Mouse (Mus musculus) urinary bladder, postnatal 36 days (tissue): Measurements from ENCODE around the gene Klhl35.

ENCODE experiments used
- DNase-seq, 2 experiments: peaks; one replicate each; pipeline ENCODE4 v3.0.0; 2022; ENCODE audit warnings: low spot score in 2 of 2, mixed read lengths in 1 of 2

The Klhl35 gene

GRCm38 (mm10) chr7:99465811-99466210, at the start of gene Klhl35:
Klhl35 (plus strand) TSS chr7:99466004.
- peak in 1 of 2 experiments; percentile 22 for DNase-seq

- DNase-seq: no peak
Observed at GRCm38 (mm10) chr7:99419311-99419710, 46.5 kb upstream of the Klhl35 start.

- no peak for DNase-seq
Observed at GRCm38 (mm10) chr7:99421006-99421405, 44.8 kb upstream of the Klhl35 start.

GRCm38 (mm10) chr7:99424538-99425155, 41.2 kb upstream of the Klhl35 start:
- DNase-seq: peak; percentile 46 to 64

GRCm38 (mm10) chr7:99425706-99426105, 40.1 kb upstream of the Klhl35 start:
- no peak for DNase-seq

DNA sequence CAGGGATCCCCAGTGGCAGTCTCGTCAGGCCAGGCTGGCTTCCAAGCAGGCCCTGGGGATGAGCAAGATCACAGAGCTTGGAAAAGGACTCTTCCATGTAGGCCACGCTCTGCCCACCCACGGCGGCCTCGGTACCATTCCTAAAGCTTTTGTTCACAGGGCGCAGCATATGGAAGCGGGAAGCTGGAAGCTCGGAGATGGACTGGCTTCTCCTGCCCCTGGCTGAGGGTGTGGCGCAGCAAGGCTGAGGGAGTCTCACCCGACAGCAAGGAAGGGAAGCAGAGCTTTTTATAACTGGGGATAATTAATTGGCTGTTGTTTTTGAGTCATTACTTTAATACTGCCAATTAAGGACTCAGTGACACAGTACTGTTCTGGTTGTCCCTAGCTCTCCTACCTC, 38.8 kb upstream of the Klhl35 start:
- DNase-seq: no peak

GRCm38 (mm10) chr7:99427987-99428386, 37.8 kb upstream of the Klhl35 start:
- DNase-seq: no peak

- no peak for DNase-seq
Observed at GRCm38 (mm10) chr7:99428836-99429235, 37.0 kb upstream of the Klhl35 start.

- DNase-seq: no peak
Observed at GRCm38 (mm10) chr7:99429786-99430185, 36.0 kb upstream of the Klhl35 start.

DNA sequence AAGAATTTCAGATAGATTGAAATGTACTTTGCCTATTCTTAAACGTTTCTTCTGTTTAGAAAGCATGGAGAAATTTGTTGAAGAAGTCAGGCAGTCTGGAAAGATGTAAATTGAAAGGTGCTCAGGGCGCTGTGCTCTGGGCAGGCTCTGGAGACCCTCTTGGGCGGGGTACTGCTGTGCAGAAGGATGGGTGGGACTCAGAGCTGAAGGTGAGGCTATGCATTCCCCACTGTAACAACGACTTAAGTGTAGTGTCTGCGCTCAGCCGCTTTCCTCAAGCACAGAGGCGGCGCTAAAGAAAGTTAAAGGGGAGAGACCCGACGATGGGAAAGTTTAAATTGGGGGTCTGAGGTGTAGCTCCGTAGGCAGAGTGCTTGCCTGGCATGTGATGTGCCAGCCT, 35.6 kb upstream of the Klhl35 start:
- no peak for DNase-seq

GRCm38 (mm10) chr7:99432248-99432647, 33.6 kb upstream of the Klhl35 start:
- no peak for DNase-seq

DNA sequence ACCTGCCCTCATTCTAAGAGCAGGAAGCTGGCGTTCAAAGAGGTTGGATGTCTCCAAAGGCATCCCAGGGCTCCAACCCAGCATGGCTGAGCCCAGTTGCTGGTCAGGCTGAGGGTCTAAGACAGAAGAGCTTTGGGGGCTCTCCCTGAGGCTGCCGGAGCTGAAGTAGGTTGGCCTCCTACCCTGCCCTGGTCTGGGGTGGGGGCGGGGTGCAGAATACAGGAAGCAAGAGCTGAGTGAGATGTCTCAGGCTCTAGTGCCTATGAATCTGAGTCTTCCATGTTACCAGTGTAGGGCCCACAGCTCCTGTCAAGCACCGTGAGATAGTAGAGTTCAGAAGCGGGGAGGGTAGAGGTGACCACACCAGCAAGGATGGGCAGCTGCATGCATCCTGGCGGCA, 32.9 kb upstream of the Klhl35 start:
- no peak for DNase-seq

DNA sequence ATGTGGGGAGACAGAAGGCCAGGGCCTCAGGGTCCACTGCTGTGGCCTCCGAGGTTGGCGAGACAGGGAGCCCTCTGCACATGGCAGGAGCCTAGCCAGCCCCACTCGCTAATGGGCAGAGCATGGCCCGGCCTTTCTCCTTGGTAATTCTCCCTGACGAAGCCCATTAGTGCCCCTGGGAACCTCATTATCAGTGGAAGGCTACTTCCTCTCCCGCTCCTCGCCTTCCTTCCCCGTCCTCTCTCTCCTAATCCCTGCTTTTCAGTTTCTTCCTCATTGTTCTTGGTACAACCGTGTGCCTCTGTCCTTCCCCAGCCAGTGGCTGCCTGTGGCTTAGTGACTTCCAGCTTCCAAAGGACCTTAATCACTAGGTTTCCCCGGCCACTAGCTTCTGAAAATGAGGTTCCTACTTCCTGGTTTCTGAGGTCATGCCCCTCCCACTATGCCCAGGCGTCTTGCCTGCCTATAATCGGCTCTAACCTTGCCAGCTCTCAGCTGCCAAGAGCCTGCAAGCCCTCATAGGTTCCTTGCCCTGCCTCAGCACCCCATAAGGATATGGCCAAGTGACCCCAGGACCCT, 31.0 kb upstream of the Klhl35 start:
- no peak for DNase-seq

- DNase-seq: no peak
Observed at GRCm38 (mm10) chr7:99436530-99436929, 29.3 kb upstream of the Klhl35 start.

DNA sequence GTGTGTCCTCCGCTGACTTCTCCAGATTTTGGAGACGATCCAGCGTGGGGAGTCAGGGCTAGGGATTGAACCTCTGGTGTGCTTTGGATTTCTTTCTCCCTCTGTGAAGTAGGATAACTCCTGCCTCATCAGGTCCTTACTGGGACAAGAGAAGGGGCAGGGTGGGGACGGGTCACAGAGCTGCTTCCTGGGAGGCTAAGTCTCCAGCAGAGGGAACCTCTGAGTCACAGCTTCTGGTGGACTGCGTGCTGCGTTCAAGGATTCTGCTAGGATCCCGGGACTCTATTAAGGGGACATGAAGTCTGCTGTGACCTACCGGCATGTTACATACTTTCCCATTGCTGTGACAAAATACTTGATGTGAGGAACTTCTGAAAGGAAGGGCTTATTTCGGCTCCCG, 26.9 kb upstream of the Klhl35 start:
- no peak for DNase-seq

GRCm38 (mm10) chr7:99441534-99442072, 24.2 kb upstream of the Klhl35 start:
- peak; percentile 23 to 75 for DNase-seq

DNA sequence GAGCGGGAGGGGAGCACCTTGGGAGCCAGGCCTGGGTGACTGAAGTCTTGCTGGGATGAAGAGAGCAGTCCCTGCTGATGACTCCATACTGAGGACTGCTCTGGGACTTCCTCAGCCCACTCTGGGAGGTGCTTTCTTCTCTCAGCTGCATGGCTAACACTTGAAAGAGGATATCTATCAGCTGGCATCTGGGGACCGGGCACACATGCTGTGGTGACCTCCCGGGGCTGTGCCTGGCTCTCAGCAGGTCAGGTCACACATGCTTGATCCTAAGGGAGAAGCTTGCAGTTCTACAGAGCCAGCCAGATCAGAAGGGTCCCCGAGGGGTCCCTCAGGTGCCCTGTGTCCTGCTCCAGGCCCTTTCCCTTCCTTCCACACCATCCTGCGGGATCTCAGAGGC, 22.6 kb upstream of the Klhl35 start:
- DNase-seq: no peak

DNA sequence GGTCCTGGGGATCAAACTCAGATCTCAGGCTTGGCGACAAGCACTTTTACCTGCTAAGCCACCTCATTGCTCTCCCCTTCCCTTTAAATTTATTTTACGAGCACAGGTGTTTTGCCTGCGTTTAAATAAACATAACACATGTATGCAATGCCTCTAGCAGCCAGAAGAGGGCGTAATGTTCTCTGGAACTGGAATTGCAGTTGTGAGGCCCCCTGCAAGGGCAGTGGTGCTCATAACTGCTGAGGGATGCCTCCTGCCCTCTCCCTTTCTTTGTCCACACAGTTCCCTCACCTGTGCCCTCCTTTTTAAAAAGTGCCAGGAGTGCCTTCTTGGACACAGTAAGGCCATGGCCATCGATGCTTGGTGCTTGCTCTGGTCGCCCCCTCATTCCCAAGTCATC, 21.8 kb upstream of the Klhl35 start:
- DNase-seq: no peak

DNA sequence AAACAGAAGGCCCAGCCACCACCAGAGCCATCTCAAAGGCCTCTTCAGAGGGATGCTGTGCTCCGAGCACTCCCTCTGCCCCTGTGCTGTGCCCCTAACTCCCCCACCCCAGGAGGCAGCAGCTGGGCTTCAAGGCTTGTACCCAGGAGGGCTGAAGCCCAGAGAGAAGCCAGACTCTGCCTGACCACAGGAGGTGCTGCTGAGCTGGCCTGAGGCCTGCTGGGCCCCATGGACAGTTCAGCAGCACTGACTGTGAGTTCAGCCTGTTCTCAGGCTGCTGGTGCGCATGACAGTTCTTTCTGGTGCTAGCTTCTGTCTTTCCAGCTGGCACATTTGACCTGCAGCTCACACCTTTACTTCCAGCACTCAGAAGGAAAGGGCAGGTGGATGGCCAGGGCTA, 20.0 kb upstream of the Klhl35 start:
- no peak for DNase-seq

DNA sequence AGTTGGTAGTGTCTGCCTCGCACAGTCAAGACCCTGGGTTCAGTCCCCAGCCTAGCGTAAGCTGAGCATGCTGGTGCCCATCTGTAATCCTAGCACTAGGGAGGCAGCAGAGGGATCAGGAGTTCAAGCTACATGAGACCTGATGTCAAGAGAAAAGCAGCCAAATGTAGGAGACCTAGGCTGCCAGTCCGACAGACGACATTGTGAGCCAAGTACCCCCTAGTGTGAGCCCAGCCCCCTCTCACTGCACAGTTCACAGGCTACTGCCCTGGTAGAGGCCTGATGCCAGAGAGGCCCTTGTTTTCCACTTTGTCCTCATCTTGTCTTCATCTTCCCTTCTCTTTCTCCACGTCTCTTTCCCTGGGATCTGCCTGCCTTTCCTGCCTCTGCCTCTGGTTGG, 18.5 kb upstream of the Klhl35 start:
- DNase-seq: no peak

DNA sequence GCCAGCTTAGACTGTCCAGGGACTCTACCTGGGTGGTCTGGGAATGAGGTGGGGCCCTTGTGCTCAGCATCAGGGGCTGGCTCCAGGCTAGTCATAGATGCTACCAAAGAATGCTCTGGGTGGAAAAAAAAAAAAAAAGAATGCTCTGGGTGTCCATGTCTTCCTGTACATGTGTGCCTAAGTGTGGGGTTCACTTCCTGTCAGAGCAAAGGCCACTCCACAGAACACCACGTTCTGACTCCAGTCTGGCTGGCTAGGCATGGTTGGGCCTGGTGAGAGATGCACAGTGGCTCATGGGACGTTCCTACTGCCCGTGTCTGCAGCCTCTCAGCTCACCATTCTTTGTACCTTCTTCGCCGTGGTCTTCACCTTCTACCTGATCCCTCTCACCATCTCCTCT, 17.2 kb upstream of the Klhl35 start:
- no peak for DNase-seq

- no peak for DNase-seq
Observed at GRCm38 (mm10) chr7:99449063-99449462, 16.7 kb upstream of the Klhl35 start.

GRCm38 (mm10) chr7:99449751-99450150, 16.1 kb upstream of the Klhl35 start:
- DNase-seq: no peak

DNA sequence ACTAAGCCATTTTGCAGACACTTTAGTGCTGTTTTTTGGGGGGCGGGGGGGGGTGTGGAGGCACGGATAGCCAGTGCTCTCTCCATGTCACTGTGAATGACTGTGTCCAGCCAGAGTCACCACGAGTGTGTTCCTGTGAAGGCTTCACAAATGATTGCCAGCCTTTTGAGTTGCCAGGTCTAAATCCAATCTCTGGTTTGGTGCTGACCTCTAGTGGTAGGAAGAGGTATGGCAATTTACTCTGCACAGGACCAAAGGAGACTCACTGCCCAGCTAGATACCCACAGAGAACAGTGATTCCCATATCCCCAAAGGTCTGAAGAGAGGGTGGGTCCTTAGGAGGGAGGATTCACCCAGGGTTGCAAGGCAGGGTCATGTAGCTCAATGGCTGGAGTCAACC, 15.1 kb upstream of the Klhl35 start:
- DNase-seq: peak; percentile 55 to 61
